Mouse (Mus musculus): Measurements from ENCODE around the gene Myl12a.

DNA sequence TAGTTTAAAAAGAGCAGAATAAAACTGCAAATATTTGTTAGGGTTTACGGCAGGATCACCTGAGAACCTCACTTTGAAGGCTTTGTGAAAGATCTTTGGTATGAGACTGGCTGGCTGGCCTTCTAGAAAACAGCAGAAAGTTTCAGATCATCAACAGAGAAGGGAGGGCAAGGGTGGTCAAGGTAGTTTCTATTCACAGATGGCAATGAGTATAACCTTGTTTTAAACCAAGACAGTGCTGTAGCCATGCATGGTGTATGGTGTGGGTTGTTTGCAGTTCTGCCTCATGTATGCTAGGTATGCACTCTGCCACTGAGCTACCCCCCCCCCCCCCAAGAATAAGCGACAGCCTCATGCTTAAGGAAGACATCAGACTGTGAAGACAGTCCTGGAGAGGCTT lies 2.4 kb downstream of the Myl12a start:
- TF ChIP-seq CTCF (IDR thresholded peaks at IDR 0.05; ENCODE audit: control insufficient read depth, insufficient read depth, low read length) (no peak), POLR2A (IDR thresholded peaks at IDR 0.05; ENCODE audit: borderline replicate concordance, control insufficient read depth, low read depth, low read length) (no peak)

All from bone marrow, adult 2 months (tissue).